Mouse (Mus musculus) midbrain, embryonic 14.5 days (tissue): ENCODE measurements around the gene Fam13c. TPM values are rescaled to one million over a fixed set of nuclear protein-coding genes. Genes with fewer than 3 reads are reported as not detected.
A peak's percentile ranks its signal among the peaks of the same experiment; 100 is the strongest.

ENCODE experiments used
- ATAC-seq: fragments of 200-750 bp; cut with Nextera tagmentation; 2 replicates; pipeline ENCODE4 v1.8.0; 2017; ENCODE audit warnings: moderate number of reproducible peaks, moderate library complexity; ENCODE audit not compliant: low FRiP score, low TSS enrichment
- DNase-seq: peaks from one replicate; pipeline ENCODE4 v3.0.0-alpha.2; 2015
- H3K27ac ChIP-seq: fragments of 300-500 bp; sonication (generic); replicated peaks from 2 replicates; pipeline ENCODE4 v1.5.1; 2014; ENCODE audit warnings: mild to moderate bottlenecking, low read depth, low read length, moderate library complexity
- H3K27me3 ChIP-seq: fragments of 300-500 bp; sonication (generic); 2 replicates; pipeline ENCODE4 v1.6.1; 2014; ENCODE audit warnings: low read length, control low read depth, mixed read lengths; ENCODE audit not compliant: control insufficient read depth, insufficient read depth
- H3K36me3 ChIP-seq: fragments of 300-500 bp; sonication (generic); 2 replicates; pipeline ENCODE4 v1.6.1; 2014; ENCODE audit warnings: low read length, control low read depth; ENCODE audit not compliant: control insufficient read depth, insufficient read depth
- H3K4me1 ChIP-seq: fragments of 300-500 bp; sonication (generic); 2 replicates; pipeline ENCODE4 v1.6.1; 2014; ENCODE audit warnings: mild to moderate bottlenecking, antibody characterized with exemption, low read length, control low read depth; ENCODE audit not compliant: control insufficient read depth, insufficient read depth
- H3K4me2 ChIP-seq: fragments of 300-500 bp; sonication (generic); 2 replicates; pipeline ENCODE4 v1.6.1; 2014; ENCODE audit warnings: mild to moderate bottlenecking, low read length, moderate library complexity
- H3K4me3 ChIP-seq: fragments of 300-500 bp; sonication (generic); replicated peaks from 2 replicates; pipeline ENCODE4 v1.5.1; 2014; ENCODE audit warnings: low read depth, low read length
- H3K9ac ChIP-seq: fragments of 300-500 bp; sonication (generic); replicated peaks from 2 replicates; pipeline ENCODE4 v1.6.1; 2014; ENCODE audit warnings: mild to moderate bottlenecking, low read length, moderate library complexity
- H3K9me3 ChIP-seq: fragments of 300-500 bp; sonication (generic); 2 replicates; pipeline ENCODE4 v1.6.1; 2016; ENCODE audit warnings: low read length, control low read depth, mixed read lengths; ENCODE audit not compliant: control insufficient read depth
- WGBS: fragments of 180-500 bp; shearing (Covaris S2); extraction: QIAGEN DNeasy Blood & Tissue Kit; methylation state at CpG from one replicate; pipeline ENCODE4 v1.1.7; 2014; 5-methylcytosine and 5-hydroxymethylcytosine counted together
- polyA plus RNA-seq: library from polyadenylated mRNA; unstranded; fragments of >200 nt; fragmentation: Nextera tagmentation; extraction: Ambion mirVana; gene quantifications from 2 replicates; pipeline ENCODE4 v1.2.1, GENCODE M21; 2014

Fam13c gene
- polyA plus RNA-seq, 1 experiment from 2014 or later, result 33.6 TPM

DNA sequence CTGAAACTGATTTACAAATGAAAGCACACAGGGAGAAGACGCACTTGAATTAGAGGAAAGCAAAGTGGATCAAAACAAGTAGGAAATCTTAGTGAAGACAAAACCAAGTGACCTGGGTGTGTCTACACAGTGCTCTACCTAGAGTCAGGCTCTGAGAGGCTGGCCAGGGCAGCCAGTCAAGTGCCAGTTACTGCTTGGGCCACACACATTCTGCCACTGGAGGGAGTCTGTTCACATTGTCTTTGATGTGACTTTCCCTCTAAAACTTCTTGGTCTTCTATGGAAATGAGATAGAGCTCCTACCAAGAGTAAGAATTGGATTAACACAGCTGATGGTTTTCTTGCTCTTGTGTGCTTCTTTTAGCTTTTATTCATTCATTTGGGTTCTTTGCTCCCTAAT, 153.7 kb downstream of the Fam13c start:
- H3K4me2 ChIP-seq, result no peak overlapping the region
- H3K36me3 ChIP-seq, result no peaks in the 10 kb centered on the region
- H3K9ac ChIP-seq, result no peak overlapping the region
- H3K27ac ChIP-seq, result no peak overlapping the region
- peaks cover 12% of the 10 kb centered on the region; the same call in 1 of the 2 replicates for H3K4me1 ChIP-seq
- whole genome bisulfite sequencing, result 49% methylated on average over 1 of the region's 1 CpGs
- H3K27me3 ChIP-seq, result no peaks in the 10 kb centered on the region
- peak; percentile 51 for DNase-seq
- no peaks in the 10 kb centered on the region for H3K9me3 ChIP-seq
- H3K4me3 ChIP-seq, result no peak overlapping the region
- no peak for ATAC-seq

DNA sequence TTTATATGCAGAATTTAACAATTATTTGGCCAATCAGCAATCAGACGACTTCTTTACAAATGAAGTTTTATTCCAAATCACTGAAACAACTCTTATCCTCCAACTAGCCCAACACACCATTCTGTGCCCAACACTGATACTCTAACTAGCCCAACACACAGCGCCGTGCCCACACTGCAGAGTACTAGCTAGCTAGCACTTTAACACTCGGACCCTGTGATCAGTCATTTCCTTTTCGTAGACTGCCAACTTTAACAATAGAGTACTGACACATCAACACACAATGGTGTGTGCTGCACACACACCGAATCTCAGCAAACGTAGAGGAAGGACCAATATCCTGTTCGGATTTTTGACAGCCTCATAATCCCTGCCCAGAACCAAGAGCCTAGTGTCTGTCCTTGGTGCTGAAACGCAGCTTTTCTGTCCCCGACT, 157.8 kb downstream of the Fam13c start:
- Histone ChIP-seq H3K27ac (peak overlapping the region; percentile 97), H3K36me3 (no peaks in the 10 kb centered on the region), H3K9me3 (no peaks in the 10 kb centered on the region), H3K9ac (peak overlapping the region; percentile 97), H3K4me2 (peak overlapping the region; percentile 87), H3K4me1 (peaks cover 12% of the 10 kb centered on the region; the same call in 1 of the 2 replicates), H3K4me3 (peak overlapping the region; percentile 74), H3K27me3 (no peaks in the 10 kb centered on the region)
- ATAC-seq, result no peak
- WGBS, result 13% methylated on average over 10 of the region's 10 CpGs
- no peak for DNase-seq

DNA sequence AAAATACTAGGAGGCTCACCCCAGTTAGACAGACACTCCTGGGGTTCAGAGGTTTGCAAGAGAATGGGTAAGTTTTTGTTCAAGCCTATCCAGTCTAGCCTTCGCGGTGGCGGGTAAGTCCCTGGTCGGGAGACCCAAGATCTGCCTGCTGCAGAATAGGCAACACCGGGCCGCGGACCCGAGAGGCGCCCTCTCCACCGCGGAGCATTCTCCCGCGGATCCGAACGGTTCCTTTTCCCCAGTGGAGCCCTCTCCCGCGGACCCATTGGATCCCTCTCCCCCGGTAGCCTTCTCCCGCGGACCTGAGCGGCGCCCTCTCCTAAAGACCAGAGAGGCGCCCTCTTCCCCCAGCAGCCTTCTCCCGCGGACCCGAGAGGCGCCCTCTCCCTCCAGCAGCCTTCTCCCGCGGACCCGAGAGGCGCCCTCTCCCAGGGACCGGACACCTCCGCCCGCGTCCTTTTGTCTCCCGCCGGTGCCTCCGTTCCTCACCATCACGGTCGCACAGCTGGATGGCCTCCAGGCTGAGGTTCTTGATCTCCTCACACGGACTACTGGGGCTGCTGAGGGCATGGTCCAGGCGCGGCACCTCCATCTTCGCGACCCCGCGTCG, 158.3 kb downstream of the Fam13c start:
- Histone ChIP-seq H3K4me1 (peaks cover 12% of the 10 kb centered on the region; the same call in 1 of the 2 replicates), H3K4me2 (peak overlapping the region; percentile 87), H3K27ac (peak overlapping the region; percentile 97), H3K36me3 (no peaks in the 10 kb centered on the region), H3K9ac (peak overlapping the region; percentile 97), H3K9me3 (no peaks in the 10 kb centered on the region), H3K27me3 (no peaks in the 10 kb centered on the region), H3K4me3 (peak overlapping the region; percentile 74)
- ATAC-seq, result peak; percentile 60
- DNase-seq, result peak; percentile 77
- under 1% methylated on average over 47 of the region's 48 CpGs for WGBS

DNA sequence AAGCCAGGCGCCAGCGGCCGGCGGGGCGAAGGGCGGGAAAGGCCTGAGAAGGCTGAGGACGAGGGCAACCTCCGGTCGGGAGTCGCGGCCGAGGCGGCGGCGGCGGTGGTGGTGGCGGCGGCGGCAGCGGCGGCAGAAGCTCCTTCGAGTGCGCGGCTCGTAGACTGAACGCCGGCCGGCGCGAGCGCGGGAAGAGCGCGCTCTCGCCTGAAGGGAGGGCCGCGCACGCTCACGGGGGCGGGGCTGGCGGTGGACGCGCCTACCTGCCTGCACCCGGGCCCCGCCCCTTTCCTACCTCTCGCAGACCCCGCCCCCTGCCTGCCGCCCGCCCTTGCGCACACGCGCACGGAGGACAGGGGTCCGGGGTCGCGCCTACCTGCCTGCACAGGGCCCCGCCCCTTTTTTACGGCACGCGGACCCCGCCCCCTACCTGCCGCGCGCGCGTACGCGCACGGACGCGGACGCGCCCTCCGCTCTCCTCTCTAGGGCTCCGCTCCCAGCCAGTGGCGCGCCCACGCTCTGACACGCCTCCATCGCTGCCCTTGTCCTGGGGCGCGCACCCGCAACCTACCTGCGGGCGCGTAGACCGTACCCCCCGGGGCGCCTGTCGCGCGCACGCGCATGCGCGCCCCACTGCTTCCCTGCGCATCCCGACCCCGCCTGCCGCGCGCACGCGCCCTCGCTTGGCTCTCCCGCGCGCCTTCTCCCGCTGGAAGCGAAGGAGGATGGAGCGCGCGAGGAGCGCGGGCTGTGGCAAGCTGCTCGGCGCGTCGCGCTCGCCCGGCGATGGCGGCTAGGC, 159.0 kb downstream of the Fam13c start:
- Histone ChIP-seq H3K27me3 (no peaks in the 10 kb centered on the region), H3K36me3 (no peaks in the 10 kb centered on the region), H3K9ac (peak overlapping the region; percentile 97), H3K9me3 (no peaks in the 10 kb centered on the region), H3K4me2 (peak overlapping the region; percentile 87), H3K4me3 (peak overlapping the region; percentile 74), H3K4me1 (peaks cover 10% of the 10 kb centered on the region; the same call in 1 of the 2 replicates), H3K27ac (peak overlapping the region; percentile 97)
- ATAC-seq (peak; percentile 94), DNase-seq (peak; percentile 97)
- under 1% methylated on average over 117 of the region's 124 CpGs for WGBS

DNA sequence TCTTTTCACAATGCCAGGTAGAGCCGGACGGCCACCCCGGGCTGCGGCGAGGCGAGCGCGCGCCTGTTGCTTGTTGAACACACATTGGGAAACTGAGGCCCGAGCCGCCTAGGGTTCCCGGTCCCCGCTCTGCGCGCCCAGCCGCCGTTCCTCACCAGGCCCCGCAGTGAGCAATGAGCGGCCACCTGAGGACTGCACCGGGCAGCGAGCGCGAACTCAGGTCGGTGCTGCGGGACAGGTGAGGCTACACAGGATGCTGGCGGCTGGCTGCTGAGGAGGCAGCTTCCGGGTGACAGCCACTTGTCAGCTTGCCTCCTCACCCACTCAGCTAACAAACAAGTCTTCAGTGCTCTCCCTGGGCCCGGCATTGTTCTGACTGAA, 159.6 kb downstream of the Fam13c start:
- Histone ChIP-seq H3K4me3 (peak overlapping the region; percentile 74), H3K9me3 (no peaks in the 10 kb centered on the region), H3K9ac (peak overlapping the region; percentile 97), H3K4me2 (peak overlapping the region; percentile 87), H3K4me1 (peaks cover 9% of the 10 kb centered on the region; the same call in 1 of the 2 replicates), H3K36me3 (no peaks in the 10 kb centered on the region), H3K27me3 (no peaks in the 10 kb centered on the region), H3K27ac (peak overlapping the region; percentile 97)
- WGBS, result under 1% methylated on average over 28 of the region's 28 CpGs
- ATAC-seq (peak; percentile 35; the same call in 1 of the 2 replicates), DNase-seq (peak; percentile 72)

Other genes with a start within 250 kb of the Fam13c start
- not detected in 2 replicates for gene Mrln, start 235.8 kb upstream of the Fam13c start, polyA plus RNA-seq
- 0.81 and 1.1 TPM in 2 replicates for gene Slc16a9, start 195.4 kb upstream of the Fam13c start, polyA plus RNA-seq
- gene Phyhipl, start 215.5 kb downstream of the Fam13c start, polyA plus RNA-seq, result 225 and 246 TPM in 2 replicates